Mouse (Mus musculus): ENCODE measurements at regions not wholly inside any gene's neighbourhood (a gene's known extent, or its start where the extent isn't known, plus 50 kb on each side); places are given as distances from the start of the nearest gene placed in this dataset.

GRCm38 (mm10) chrX:167049191-167049968 lies 159.7 kb downstream of the Tmsb4x start:
- 59% methylated on average over 5 of the region's 5 CpGs for WGBS
- ATAC-seq (peak; percentile 94), DNase-seq (ENCODE audit: low spot score) (peak; percentile 75)
- Histone ChIP-seq H3K4me1 (ENCODE audit: insufficient read depth, low read depth, low read length) (no peaks in the 10 kb centered on the region), H3K4me3 (ENCODE audit: low read depth, low read length) (no peak overlapping the region), H3K27me3 (replicated peaks; ENCODE audit: insufficient read depth, low read length) (no peaks in the 10 kb centered on the region), H3K9me3 (ENCODE audit: low read length) (no peaks in the 10 kb centered on the region), H3K36me3 (ENCODE audit: insufficient read depth, low read length) (no peaks in the 10 kb centered on the region), H3K9ac (replicated peaks; ENCODE audit: low read depth) (no peak overlapping the region), H3K27ac (ENCODE audit: low read length) (peak overlapping the region; percentile 52), H3K4me2 (replicated peaks; ENCODE audit: low read depth, low read length) (no peak overlapping the region)
- TF ChIP-seq CTCF (IDR thresholded peaks at IDR 0.05) (no peak), EP300 (IDR thresholded peaks at IDR 0.05) (no peak)

- Histone ChIP-seq H3K4me2 (replicated peaks; ENCODE audit: low read depth, low read length) (no peak overlapping the region), H3K36me3 (ENCODE audit: insufficient read depth, low read length) (no peaks in the 10 kb centered on the region), H3K27ac (ENCODE audit: low read length) (no peak overlapping the region), H3K27me3 (replicated peaks; ENCODE audit: insufficient read depth, low read length) (no peaks in the 10 kb centered on the region), H3K4me3 (ENCODE audit: low read depth, low read length) (no peak overlapping the region), H3K9ac (replicated peaks; ENCODE audit: low read depth) (no peak overlapping the region), H3K4me1 (ENCODE audit: insufficient read depth, low read depth, low read length) (no peaks in the 10 kb centered on the region), H3K9me3 (ENCODE audit: low read length) (no peaks in the 10 kb centered on the region)
- TF ChIP-seq CTCF (IDR thresholded peaks at IDR 0.05) (no peak), EP300 (IDR thresholded peaks at IDR 0.05) (no peak)
- ATAC-seq (no peak), DNase-seq (ENCODE audit: low spot score) (no peak)
Measured at GRCm38 (mm10) chrX:167037971-167038370, 171.1 kb downstream of the Tmsb4x start.

GRCm38 (mm10) chrX:167036355-167036754 lies 172.8 kb downstream of the Tmsb4x start:
- Histone ChIP-seq H3K36me3 (ENCODE audit: insufficient read depth, low read length) (no peaks in the 10 kb centered on the region), H3K27ac (ENCODE audit: low read length) (no peak overlapping the region), H3K4me2 (replicated peaks; ENCODE audit: low read depth, low read length) (no peak overlapping the region), H3K4me1 (ENCODE audit: insufficient read depth, low read depth, low read length) (no peaks in the 10 kb centered on the region), H3K9me3 (ENCODE audit: low read length) (no peaks in the 10 kb centered on the region), H3K4me3 (ENCODE audit: low read depth, low read length) (no peak overlapping the region), H3K9ac (replicated peaks; ENCODE audit: low read depth) (no peak overlapping the region), H3K27me3 (replicated peaks; ENCODE audit: insufficient read depth, low read length) (no peaks in the 10 kb centered on the region)
- 16% methylated on average over 1 of the region's 1 CpGs for WGBS
- DNase-seq (ENCODE audit: low spot score) (no peak), ATAC-seq (no peak)
- no peak for TF ChIP-seq CTCF (IDR thresholded peaks at IDR 0.05)
- TF ChIP-seq EP300 (IDR thresholded peaks at IDR 0.05) = no peak

- no peak for ATAC-seq
- no peaks in the 10 kb centered on the region for H3K36me3 ChIP-seq (ENCODE audit: insufficient read depth, low read length)
- no peak overlapping the region for H3K4me2 ChIP-seq (replicated peaks; ENCODE audit: low read depth, low read length)
- H3K27ac ChIP-seq (ENCODE audit: low read length) = no peak overlapping the region
- H3K9me3 ChIP-seq (ENCODE audit: low read length) = no peaks in the 10 kb centered on the region
- H3K27me3 ChIP-seq (replicated peaks; ENCODE audit: insufficient read depth, low read length) = no peaks in the 10 kb centered on the region
- no peak for TF ChIP-seq EP300 (IDR thresholded peaks at IDR 0.05)
- TF ChIP-seq CTCF (IDR thresholded peaks at IDR 0.05) = no peak
- no peaks in the 10 kb centered on the region for H3K4me1 ChIP-seq (ENCODE audit: insufficient read depth, low read depth, low read length)
- H3K9ac ChIP-seq (replicated peaks; ENCODE audit: low read depth) = no peak overlapping the region
- DNase-seq (ENCODE audit: low spot score) = no peak
- no peak overlapping the region for H3K4me3 ChIP-seq (ENCODE audit: low read depth, low read length)
Measured at GRCm38 (mm10) chrX:167035639-167036038, 173.5 kb downstream of the Tmsb4x start.

- no peak for DNase-seq (ENCODE audit: low spot score)
- Histone ChIP-seq H3K4me3 (ENCODE audit: low read depth, low read length) (no peak overlapping the region), H3K27me3 (replicated peaks; ENCODE audit: insufficient read depth, low read length) (no peaks in the 10 kb centered on the region), H3K9ac (replicated peaks; ENCODE audit: low read depth) (no peak overlapping the region), H3K27ac (ENCODE audit: low read length) (peak overlapping the region; percentile 48), H3K4me2 (replicated peaks; ENCODE audit: low read depth, low read length) (no peak overlapping the region), H3K9me3 (ENCODE audit: low read length) (no peaks in the 10 kb centered on the region), H3K36me3 (ENCODE audit: insufficient read depth, low read length) (no peaks in the 10 kb centered on the region), H3K4me1 (ENCODE audit: insufficient read depth, low read depth, low read length) (no peaks in the 10 kb centered on the region)
- TF ChIP-seq CTCF (IDR thresholded peaks at IDR 0.05) (no peak), EP300 (IDR thresholded peaks at IDR 0.05) (no peak)
- ATAC-seq = no peak
- WGBS = 72% methylated on average over 2 of the region's 2 CpGs
Measured at GRCm38 (mm10) chrX:167033091-167033490, 176.0 kb downstream of the Tmsb4x start.

- H3K9ac ChIP-seq (replicated peaks; ENCODE audit: low read depth) = no peak overlapping the region
- DNase-seq (ENCODE audit: low spot score) = peak; percentile 80
- WGBS = 27% methylated on average over 3 of the region's 3 CpGs
- no peaks in the 10 kb centered on the region for H3K4me1 ChIP-seq (ENCODE audit: insufficient read depth, low read depth, low read length)
- peak overlapping the region; percentile 48 for H3K27ac ChIP-seq (ENCODE audit: low read length)
- TF ChIP-seq CTCF (IDR thresholded peaks at IDR 0.05) = no peak
- TF ChIP-seq EP300 (IDR thresholded peaks at IDR 0.05) = peak; percentile 65
- H3K4me2 ChIP-seq (replicated peaks; ENCODE audit: low read depth, low read length) = no peak overlapping the region
- ATAC-seq = peak; percentile 84
- H3K36me3 ChIP-seq (ENCODE audit: insufficient read depth, low read length) = no peaks in the 10 kb centered on the region
- H3K9me3 ChIP-seq (ENCODE audit: low read length) = no peaks in the 10 kb centered on the region
- no peaks in the 10 kb centered on the region for H3K27me3 ChIP-seq (replicated peaks; ENCODE audit: insufficient read depth, low read length)
- H3K4me3 ChIP-seq (ENCODE audit: low read depth, low read length) = no peak overlapping the region
Measured at GRCm38 (mm10) chrX:167032586-167032985, 176.5 kb downstream of the Tmsb4x start.
